Mouse (Mus musculus): ENCODE measurements at regions not wholly inside any gene's neighbourhood (a gene's known extent, or its start where the extent isn't known, plus 50 kb on each side); places are given as distances from the start of the nearest gene placed in this dataset.

- peak overlapping the region; percentile 80 for H3K4me3 ChIP-seq (replicated peaks)
- peaks cover 40% of the 10 kb centered on the region for H3K4me1 ChIP-seq
- H3K36me3 ChIP-seq (replicated peaks; ENCODE audit: low read length), result no peaks in the 10 kb centered on the region
- TF ChIP-seq GATA1 (IDR thresholded peaks at IDR 0.05; ENCODE audit: borderline replicate concordance, low read length) (no peak), FLI1 (IDR thresholded peaks at IDR 0.05; ENCODE audit: low read length) (no peak)
- H3K9me3 ChIP-seq, result no peaks in the 10 kb centered on the region
- H3K27me3 ChIP-seq (replicated peaks), result peaks cover 2% of the 10 kb centered on the region
Measured at GRCm38 (mm10) chr3:52843998-52844397, 173.0 kb downstream of the Cog6 start.

DNA sequence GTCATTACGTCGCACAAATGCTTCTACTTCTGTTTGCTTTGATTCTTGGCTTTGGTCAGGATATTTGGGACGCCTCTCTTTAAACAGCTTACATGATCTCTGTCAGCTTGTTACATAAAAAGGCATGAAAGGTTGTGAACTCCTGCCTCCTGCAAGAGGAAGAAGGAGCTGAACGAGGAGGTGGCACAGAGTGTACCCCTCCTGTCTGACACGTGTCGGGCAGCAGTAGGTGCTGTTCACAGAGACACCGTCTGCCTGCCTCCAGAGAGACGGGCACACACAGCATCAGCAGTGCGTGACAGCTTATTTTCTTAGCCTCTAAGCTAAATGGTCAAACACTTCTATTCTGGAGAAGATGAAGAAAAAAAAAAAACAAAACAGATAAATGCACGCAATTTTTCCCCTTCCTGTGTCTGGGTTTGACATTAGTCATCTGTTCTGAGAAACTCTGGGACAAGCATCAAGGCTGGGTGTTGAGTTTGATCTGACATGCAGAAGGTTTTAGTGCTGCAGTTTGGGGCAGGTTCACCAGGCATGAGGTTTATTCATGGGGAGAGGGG, 174.1 kb downstream of the Cog6 start:
- Histone ChIP-seq H3K36me3 (replicated peaks; ENCODE audit: low read length) (no peaks in the 10 kb centered on the region), H3K9me3 (no peaks in the 10 kb centered on the region)
- no peak for TF ChIP-seq GATA1 (IDR thresholded peaks at IDR 0.05; ENCODE audit: borderline replicate concordance, low read length)
- no peak for TF ChIP-seq FLI1 (IDR thresholded peaks at IDR 0.05; ENCODE audit: low read length)

GRCm38 (mm10) chr3:52840160-52840953, 176.7 kb downstream of the Cog6 start:
- Histone ChIP-seq H3K4me1 (peaks cover 44% of the 10 kb centered on the region), H3K36me3 (replicated peaks; ENCODE audit: low read length) (no peaks in the 10 kb centered on the region), H3K4me3 (replicated peaks) (no peak overlapping the region), H3K9me3 (no peaks in the 10 kb centered on the region), H3K27me3 (replicated peaks) (peaks cover 2% of the 10 kb centered on the region)
- no peak for TF ChIP-seq GATA1 (IDR thresholded peaks at IDR 0.05; ENCODE audit: borderline replicate concordance, low read length)
- TF ChIP-seq FLI1 (IDR thresholded peaks at IDR 0.05; ENCODE audit: low read length), result no peak

More for the DNA sequence above, 174.1 kb downstream of the Cog6 start:
- H3K4me1 ChIP-seq, result peaks cover 48% of the 10 kb centered on the region
- peaks cover 2% of the 10 kb centered on the region for H3K27me3 ChIP-seq (replicated peaks)
- peak overlapping the region; percentile 44 for H3K4me3 ChIP-seq (replicated peaks)

DNA sequence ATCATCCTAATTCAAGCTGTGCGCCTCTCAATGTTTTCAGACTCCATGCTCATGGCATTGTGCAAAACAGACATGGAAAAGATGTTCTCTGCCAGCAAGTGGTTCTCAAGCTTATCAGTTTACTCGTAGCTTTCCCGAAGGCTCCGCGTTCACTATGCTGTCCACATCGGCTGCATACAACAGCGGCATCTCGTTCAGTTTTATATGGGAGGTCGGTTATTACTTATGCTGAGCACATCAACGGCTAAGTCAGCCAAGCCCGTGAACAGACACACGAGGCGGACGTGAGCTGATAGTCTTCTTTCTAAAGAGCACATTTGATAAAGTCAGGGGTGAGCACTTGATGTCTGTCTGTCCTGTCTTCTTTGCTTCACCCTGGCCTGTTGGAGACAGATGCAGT, 179.0 kb downstream of the Cog6 start:
- Histone ChIP-seq H3K9me3 (no peaks in the 10 kb centered on the region), H3K27me3 (replicated peaks) (peaks cover 6% of the 10 kb centered on the region), H3K4me3 (replicated peaks) (no peak overlapping the region), H3K36me3 (replicated peaks; ENCODE audit: low read length) (no peaks in the 10 kb centered on the region), H3K4me1 (peaks cover 22% of the 10 kb centered on the region)
- TF ChIP-seq FLI1 (IDR thresholded peaks at IDR 0.05; ENCODE audit: low read length), result no peak
- no peak for TF ChIP-seq GATA1 (IDR thresholded peaks at IDR 0.05; ENCODE audit: borderline replicate concordance, low read length)

- H3K36me3 ChIP-seq (replicated peaks; ENCODE audit: low read length), result no peaks in the 10 kb centered on the region
- H3K27me3 ChIP-seq (replicated peaks), result peaks cover 6% of the 10 kb centered on the region
- H3K4me1 ChIP-seq, result peaks cover 17% of the 10 kb centered on the region
- H3K9me3 ChIP-seq, result no peaks in the 10 kb centered on the region
- H3K4me3 ChIP-seq (replicated peaks), result no peak overlapping the region
- no peak for TF ChIP-seq FLI1 (IDR thresholded peaks at IDR 0.05; ENCODE audit: low read length)
- TF ChIP-seq GATA1 (IDR thresholded peaks at IDR 0.05; ENCODE audit: borderline replicate concordance, low read length), result no peak
Measured at GRCm38 (mm10) chr3:52837527-52837926, 179.5 kb downstream of the Cog6 start.

DNA sequence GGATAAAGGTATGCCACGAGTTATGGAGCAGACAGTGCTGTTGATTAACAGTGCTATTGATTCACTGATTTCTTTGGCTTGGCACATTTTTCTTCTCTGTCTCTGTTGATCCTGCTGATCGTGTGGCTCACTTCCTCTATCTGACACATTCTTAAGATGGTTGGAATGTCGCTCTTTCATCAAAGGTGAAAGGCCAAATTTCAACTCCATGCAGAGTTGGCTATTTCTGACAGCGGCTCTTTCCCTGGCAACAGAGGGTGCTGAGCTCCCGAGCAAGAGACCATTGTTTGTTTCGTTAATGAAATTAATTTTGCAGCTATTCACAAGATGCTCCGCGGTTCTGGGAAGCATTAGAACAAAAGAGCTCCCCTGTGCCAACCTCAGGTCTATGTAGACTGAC, 180.3 kb downstream of the Cog6 start:
- peaks cover 6% of the 10 kb centered on the region for H3K27me3 ChIP-seq (replicated peaks)
- no peaks in the 10 kb centered on the region for H3K36me3 ChIP-seq (replicated peaks; ENCODE audit: low read length)
- no peak for TF ChIP-seq FLI1 (IDR thresholded peaks at IDR 0.05; ENCODE audit: low read length)
- no peak for TF ChIP-seq GATA1 (IDR thresholded peaks at IDR 0.05; ENCODE audit: borderline replicate concordance, low read length)
- H3K9me3 ChIP-seq, result no peaks in the 10 kb centered on the region
- peaks cover 17% of the 10 kb centered on the region for H3K4me1 ChIP-seq
- no peak overlapping the region for H3K4me3 ChIP-seq (replicated peaks)

DNA sequence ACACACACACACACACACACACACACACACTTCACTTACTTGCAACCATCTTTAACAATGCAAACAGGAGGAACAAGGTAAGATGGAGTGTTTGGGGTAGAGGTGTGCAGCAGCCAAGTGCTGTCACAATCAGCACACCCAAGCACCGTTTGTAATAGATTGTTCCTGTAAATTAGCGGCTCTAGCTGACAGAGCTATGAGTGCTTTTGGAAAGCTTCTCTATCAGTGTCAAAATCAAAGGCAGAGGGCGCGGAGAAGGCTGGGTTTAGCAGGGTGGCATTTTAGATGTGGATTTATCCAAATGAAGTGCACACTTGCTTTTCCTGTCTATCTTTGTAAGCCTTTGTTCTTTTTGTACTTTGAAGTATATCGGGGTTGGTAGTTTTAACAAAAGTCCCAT, 184.6 kb downstream of the Cog6 start:
- TF ChIP-seq GATA1 (IDR thresholded peaks at IDR 0.05; ENCODE audit: borderline replicate concordance, low read length) (no peak), FLI1 (IDR thresholded peaks at IDR 0.05; ENCODE audit: low read length) (no peak)
- Histone ChIP-seq H3K9me3 (no peaks in the 10 kb centered on the region), H3K36me3 (replicated peaks; ENCODE audit: low read length) (no peaks in the 10 kb centered on the region), H3K4me3 (replicated peaks) (no peak overlapping the region), H3K4me1 (no peaks in the 10 kb centered on the region; the same call in 1 of the 2 replicates), H3K27me3 (replicated peaks) (peaks cover 6% of the 10 kb centered on the region)

DNA sequence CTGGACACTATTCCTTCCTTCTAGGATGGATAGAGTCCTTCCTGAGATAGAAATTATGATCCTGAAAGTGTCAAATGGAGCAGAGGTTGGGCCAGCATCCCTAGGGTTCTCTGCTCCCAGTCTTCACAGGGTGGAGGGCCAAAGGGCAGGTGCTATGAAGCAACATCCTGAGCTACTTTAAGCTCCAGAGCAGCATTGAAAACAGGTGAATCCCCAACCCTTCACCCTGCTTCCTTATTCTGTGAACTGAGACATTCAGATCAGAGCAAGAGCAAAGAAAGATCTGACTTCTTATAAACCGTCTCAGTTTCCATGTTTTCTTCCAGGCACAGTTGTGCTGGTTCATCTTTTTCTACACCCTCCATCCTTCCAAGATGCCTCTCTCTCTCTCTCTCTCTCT, 185.1 kb downstream of the Cog6 start:
- no peaks in the 10 kb centered on the region for H3K4me1 ChIP-seq
- no peaks in the 10 kb centered on the region for H3K9me3 ChIP-seq
- H3K4me3 ChIP-seq (replicated peaks), result no peak overlapping the region
- TF ChIP-seq GATA1 (IDR thresholded peaks at IDR 0.05; ENCODE audit: borderline replicate concordance, low read length) (no peak), FLI1 (IDR thresholded peaks at IDR 0.05; ENCODE audit: low read length) (no peak)
- no peaks in the 10 kb centered on the region for H3K36me3 ChIP-seq (replicated peaks; ENCODE audit: low read length)
- peaks cover 6% of the 10 kb centered on the region for H3K27me3 ChIP-seq (replicated peaks)

DNA sequence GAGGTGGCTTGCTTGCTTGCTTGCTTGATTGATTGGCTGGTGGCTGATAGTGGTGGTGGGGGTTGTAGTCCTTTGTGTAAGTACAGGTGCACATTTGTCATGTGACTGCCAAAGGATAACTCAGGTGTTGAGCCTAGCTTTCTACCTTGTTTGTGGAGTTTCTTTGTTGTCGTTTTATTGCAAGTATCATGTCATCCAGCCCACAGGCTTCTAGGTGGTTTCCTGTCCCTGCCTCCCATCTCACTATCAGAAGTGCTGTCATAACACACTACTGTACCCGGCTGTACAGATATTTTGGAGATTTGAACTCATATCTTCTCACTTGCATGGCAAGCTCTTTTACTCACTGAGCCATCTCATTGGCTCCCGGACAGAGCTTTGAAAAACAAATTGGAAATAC, 186.9 kb downstream of the Cog6 start:
- Histone ChIP-seq H3K9me3 (no peaks in the 10 kb centered on the region), H3K4me3 (replicated peaks) (no peak overlapping the region), H3K4me1 (no peaks in the 10 kb centered on the region), H3K36me3 (replicated peaks; ENCODE audit: low read length) (no peaks in the 10 kb centered on the region), H3K27me3 (replicated peaks) (peaks cover 8% of the 10 kb centered on the region)
- TF ChIP-seq GATA1 (IDR thresholded peaks at IDR 0.05; ENCODE audit: borderline replicate concordance, low read length), result no peak
- no peak for TF ChIP-seq FLI1 (IDR thresholded peaks at IDR 0.05; ENCODE audit: low read length)

- Histone ChIP-seq H3K36me3 (replicated peaks; ENCODE audit: low read length) (no peaks in the 10 kb centered on the region), H3K4me1 (no peaks in the 10 kb centered on the region), H3K9me3 (no peaks in the 10 kb centered on the region), H3K4me3 (replicated peaks) (no peak overlapping the region), H3K27me3 (replicated peaks) (peaks cover 8% of the 10 kb centered on the region)
- TF ChIP-seq GATA1 (IDR thresholded peaks at IDR 0.05; ENCODE audit: borderline replicate concordance, low read length) (no peak), FLI1 (IDR thresholded peaks at IDR 0.05; ENCODE audit: low read length) (no peak)
Measured at GRCm38 (mm10) chr3:52829069-52829468, 188.0 kb downstream of the Cog6 start.

Measured in megakaryocyte, embryonic 14.5 days (primary cell).